Mouse (Mus musculus) CD4-positive naive resting alpha-beta T cell, adult 57 days (primary cell): ENCODE data around the gene Atrnl1. TPM values are rescaled to one million over a fixed set of nuclear protein-coding genes. Genes with fewer than 3 reads are reported as not detected.

Experiments
- total RNA-seq: library from RNA; stranded (reverse); gene quantifications from one replicate; pipeline ENCODE4 v1.2.4, GENCODE M21; 2023

Gene Atrnl1
- 5.0 TPM for total RNA-seq

GRCm38 (mm10) chr19:57610476-57611261 lies at the start of gene Atrnl1:
Gene Atrnl1 (plus strand): TSS chr19:57611034.

Other genes with a start within 250 kb of the Atrnl1 start
- gene Trub1, start 158.1 kb upstream of the Atrnl1 start, total RNA-seq, result 10.6 TPM